Mouse (Mus musculus) embryonic facial prominence, embryonic 14.5 days (tissue): ENCODE results near the gene Rcc1. TPM values are rescaled to one million over a fixed set of nuclear protein-coding genes. Genes with fewer than 3 reads are reported as not detected.

Source experiments
- ATAC-seq: fragments of 200-750 bp; cut with Nextera tagmentation; 2 replicates; pipeline ENCODE4 v1.8.0; 2017; ENCODE audit warnings: low read depth, moderate number of reproducible peaks, moderate TSS enrichment
- DNase-seq: peaks from one replicate; pipeline ENCODE4 v3.0.0-alpha.2; 2015; ENCODE audit warnings: low spot score
- H3K27ac ChIP-seq: fragments of 300-500 bp; sonication (generic); replicated peaks from 2 replicates; pipeline ENCODE4 v1.5.1; 2014; ENCODE audit warnings: low read depth, mild to moderate bottlenecking, low read length, moderate library complexity
- H3K27me3 ChIP-seq: fragments of 300-500 bp; sonication (generic); replicated peaks from 2 replicates; pipeline ENCODE4 v1.6.1; 2014; ENCODE audit warnings: low read length; ENCODE audit not compliant: control insufficient read depth, insufficient read depth
- H3K36me3 ChIP-seq: fragments of 300-500 bp; sonication (generic); 2 replicates; pipeline ENCODE4 v1.6.1; 2014; ENCODE audit warnings: low read length, mixed read lengths; ENCODE audit not compliant: control insufficient read depth, insufficient read depth
- H3K4me1 ChIP-seq: fragments of 300-500 bp; sonication (generic); 2 replicates; pipeline ENCODE4 v1.6.1; 2014; ENCODE audit warnings: antibody characterized with exemption, low read length; ENCODE audit not compliant: control insufficient read depth, insufficient read depth
- H3K4me2 ChIP-seq: fragments of 300-500 bp; sonication (generic); 2 replicates; pipeline ENCODE4 v1.6.1; 2014; ENCODE audit warnings: low read depth, mild to moderate bottlenecking, low read length, moderate library complexity, mixed read lengths
- H3K4me3 ChIP-seq: fragments of 300-500 bp; sonication (generic); 2 replicates; pipeline ENCODE4 v1.5.1; 2014; ENCODE audit warnings: low read depth, mild to moderate bottlenecking, low read length
- H3K9ac ChIP-seq: fragments of 300-500 bp; sonication (generic); 2 replicates; pipeline ENCODE4 v1.6.1; 2014; ENCODE audit warnings: low read depth, mild to moderate bottlenecking, low read length, moderate library complexity, mixed read lengths
- H3K9me3 ChIP-seq: fragments of 300-500 bp; sonication (generic); 2 replicates; pipeline ENCODE4 v1.6.1; 2016; ENCODE audit warnings: low read length; ENCODE audit not compliant: control insufficient read depth
- WGBS: fragments of 180-500 bp; shearing (Covaris S2); extraction: QIAGEN DNeasy Blood & Tissue Kit; methylation state at CpG from one replicate; pipeline ENCODE4 v1.1.7; 2014; 5-methylcytosine and 5-hydroxymethylcytosine counted together
- polyA plus RNA-seq: library from polyadenylated mRNA; unstranded; fragments of >200 nt; fragmentation: Nextera tagmentation; extraction: Ambion mirVana; gene quantifications from 2 replicates; pipeline ENCODE4 v1.2.1, GENCODE M21; 2014

The Rcc1 gene
- polyA plus RNA-seq, 1 experiment from 2014 or later: 40.4 TPM

- 82% methylated on average over 3 of the region's 3 CpGs for WGBS
- H3K9me3 ChIP-seq: no peaks in the 10 kb centered on the region
- no peaks in the 10 kb centered on the region for H3K27me3 ChIP-seq
- DNase-seq: no peak
- H3K27ac ChIP-seq: no peak overlapping the region
- H3K4me2 ChIP-seq: no peak overlapping the region
- H3K9ac ChIP-seq: no peak overlapping the region
- peaks cover 32% of the 10 kb centered on the region for H3K36me3 ChIP-seq
- H3K4me3 ChIP-seq: no peak overlapping the region
- ATAC-seq: no peak
- H3K4me1 ChIP-seq: peaks cover 13% of the 10 kb centered on the region
Measured at GRCm38 (mm10) chr4:132341451-132341850, 12.0 kb downstream of the Rcc1 start.

- Histone ChIP-seq H3K4me1 (0 out of 2 replicates have a peak, but pooled peaks cover 3% of the 10 kb centered on the region), H3K9ac (no peak overlapping the region), H3K4me2 (no peak overlapping the region), H3K36me3 (peaks cover 56% of the 10 kb centered on the region), H3K27me3 (no peaks in the 10 kb centered on the region), H3K4me3 (no peak overlapping the region), H3K27ac (no peak overlapping the region), H3K9me3 (no peaks in the 10 kb centered on the region)
- no peak for DNase-seq
- 97% methylated on average over 13 of the region's 13 CpGs for WGBS
- no peak for ATAC-seq
Measured at GRCm38 (mm10) chr4:132338943-132339342, 14.5 kb downstream of the Rcc1 start.

DNA sequence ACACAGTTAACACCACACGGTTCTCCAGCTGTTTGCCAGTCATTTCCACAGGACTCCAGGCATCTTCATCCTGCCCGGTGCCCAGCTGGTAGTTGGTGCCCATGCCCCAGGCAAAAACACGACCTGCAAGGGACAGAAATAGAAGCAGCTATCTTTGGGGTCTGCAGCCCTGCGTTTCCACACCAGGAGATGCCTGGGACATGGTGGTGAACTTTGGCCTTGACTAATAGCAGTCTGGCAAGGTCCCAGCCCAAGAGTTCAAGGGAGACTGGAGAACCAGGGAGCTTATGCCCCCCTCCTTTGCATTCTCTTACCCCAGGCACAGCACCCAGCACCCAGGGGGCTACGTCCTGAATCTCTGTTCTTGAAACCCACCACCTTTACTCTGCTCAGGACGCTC lies 20.5 kb downstream of the Rcc1 start:
- DNase-seq (no peak), ATAC-seq (no peak)
- Histone ChIP-seq H3K27me3 (no peaks in the 10 kb centered on the region), H3K9me3 (no peaks in the 10 kb centered on the region), H3K4me2 (no peak overlapping the region), H3K4me3 (no peak overlapping the region), H3K36me3 (peaks cover 63% of the 10 kb centered on the region), H3K9ac (no peak overlapping the region), H3K4me1 (peaks cover 13% of the 10 kb centered on the region), H3K27ac (no peak overlapping the region)
- WGBS: 82% methylated on average over 6 of the region's 6 CpGs

DNA sequence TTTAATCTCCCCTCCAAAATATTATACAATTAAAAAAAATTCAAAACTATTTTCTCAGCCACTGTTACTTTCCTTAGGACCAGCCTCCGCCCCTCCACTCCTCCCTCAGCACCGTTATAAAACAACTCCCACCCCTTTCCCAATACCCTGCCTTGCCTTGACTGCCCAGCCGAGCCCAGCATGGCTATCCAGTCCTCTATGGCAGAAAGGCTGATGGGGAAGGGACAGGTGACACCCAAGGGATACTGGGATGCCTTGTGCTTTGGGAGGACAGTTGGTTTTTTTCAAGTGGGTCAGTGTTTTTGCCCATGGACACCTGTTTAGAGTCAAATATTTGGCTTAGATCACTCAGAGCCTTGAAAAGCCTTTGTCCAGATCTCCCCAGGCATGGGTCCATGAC lies 21.4 kb downstream of the Rcc1 start:
- Histone ChIP-seq H3K27ac (no peak overlapping the region), H3K4me3 (no peak overlapping the region), H3K36me3 (peaks cover 55% of the 10 kb centered on the region), H3K9me3 (no peaks in the 10 kb centered on the region), H3K9ac (no peak overlapping the region), H3K4me1 (peaks cover 13% of the 10 kb centered on the region), H3K4me2 (no peak overlapping the region), H3K27me3 (no peaks in the 10 kb centered on the region)
- DNase-seq: no peak
- ATAC-seq: no peak
- WGBS: 86% methylated on average over 3 of the region's 3 CpGs

DNA sequence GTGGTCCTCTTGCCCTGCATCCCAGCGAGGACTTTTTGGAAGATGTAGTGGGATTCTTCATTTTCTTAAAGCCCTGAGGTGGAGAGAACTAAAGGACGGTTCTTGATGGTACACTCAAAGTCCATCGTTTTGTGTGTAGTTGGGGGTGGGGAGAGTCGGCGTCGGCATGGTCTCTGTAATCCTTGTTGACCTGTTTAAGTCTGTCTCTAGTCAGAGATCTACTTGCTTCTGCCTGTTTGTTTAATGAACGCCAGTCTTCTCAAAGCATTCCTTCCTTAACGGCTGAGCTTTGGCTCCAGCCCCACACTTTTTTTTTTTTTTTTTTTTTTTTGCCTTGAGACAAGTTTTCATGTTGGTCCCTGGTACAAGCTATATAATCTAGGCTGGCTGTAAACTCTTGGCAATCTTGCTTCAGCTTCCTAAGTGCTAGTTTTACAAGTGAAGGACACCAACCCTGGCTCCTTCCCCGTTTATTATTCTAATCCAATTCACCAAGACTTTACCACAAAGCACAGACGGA lies 23.5 kb downstream of the Rcc1 start:
- Histone ChIP-seq H3K27me3 (no peaks in the 10 kb centered on the region), H3K4me1 (peaks cover 13% of the 10 kb centered on the region), H3K27ac (peak overlapping the region; percentile 66), H3K9me3 (no peaks in the 10 kb centered on the region), H3K4me2 (peak overlapping the region; percentile 83), H3K36me3 (peaks cover 55% of the 10 kb centered on the region), H3K4me3 (peak overlapping the region; percentile 79), H3K9ac (peak overlapping the region; percentile 89)
- WGBS: 9% methylated on average over 10 of the region's 10 CpGs
- no peak for DNase-seq
- peak; percentile 6; the same call in 1 of the 2 replicates for ATAC-seq

DNA sequence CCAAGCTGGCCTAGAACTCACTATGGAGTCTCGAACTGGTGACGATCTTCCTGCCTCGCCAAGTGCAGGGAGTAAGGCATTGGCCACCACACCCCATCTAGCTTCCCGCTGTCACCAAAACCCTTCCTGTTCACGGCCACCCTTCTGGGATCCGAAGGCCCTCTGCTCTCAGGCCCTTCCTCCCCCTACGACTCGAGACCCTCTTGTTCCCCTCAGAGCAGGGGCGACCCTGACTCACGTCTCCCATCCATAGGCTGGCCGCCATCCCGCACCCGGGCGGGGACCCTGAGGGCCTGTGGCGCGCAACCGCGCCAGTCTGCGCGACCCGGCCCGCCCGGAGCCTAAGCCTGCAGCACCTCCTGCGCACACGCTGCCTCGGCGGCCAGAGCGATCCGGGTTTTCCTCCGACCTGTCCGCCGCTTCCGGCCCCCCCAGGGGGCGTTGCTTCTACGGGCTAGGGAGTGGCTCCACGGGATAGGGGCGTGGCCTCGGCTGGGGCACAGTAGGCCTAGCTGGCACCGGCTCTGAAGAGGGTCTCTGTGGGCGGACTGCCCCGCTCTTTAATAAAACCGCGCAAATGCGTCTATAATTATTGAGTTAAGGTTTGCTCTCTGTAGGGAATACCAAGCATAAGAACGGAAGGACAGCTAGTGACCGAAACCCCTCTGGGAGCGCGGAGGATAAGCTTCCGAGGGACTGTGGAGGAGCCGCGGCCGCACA lies 24.1 kb downstream of the Rcc1 start, which contains the start of gene Trnau1ap:
TSS of gene Trnau1ap (minus strand) at position 424 of the 720 bp plus-strand sequence.
- H3K36me3 ChIP-seq: peaks cover 55% of the 10 kb centered on the region
- WGBS: under 1% methylated on average over 48 of the region's 52 CpGs
- DNase-seq: peak; percentile 97
- no peaks in the 10 kb centered on the region for H3K9me3 ChIP-seq
- H3K4me1 ChIP-seq: peaks cover 13% of the 10 kb centered on the region
- ATAC-seq: peak; percentile 96
- H3K27ac ChIP-seq: peak within 1 kb of the TSS; percentile 66
- H3K9ac ChIP-seq: peak within 1 kb of the TSS; percentile 89
- H3K27me3 ChIP-seq: no peaks in the 10 kb centered on the region
- peak within 1 kb of the TSS; percentile 79 for H3K4me3 ChIP-seq
- H3K4me2 ChIP-seq: peak within 1 kb of the TSS; percentile 83

GRCm38 (mm10) chr4:132328391-132328982 lies 24.9 kb downstream of the Rcc1 start:
- no peak for ATAC-seq
- Histone ChIP-seq H3K27ac (peak overlapping the region; percentile 66; the same call in 1 of the 2 replicates), H3K9me3 (no peaks in the 10 kb centered on the region), H3K36me3 (peaks cover 55% of the 10 kb centered on the region), H3K9ac (peak overlapping the region; percentile 89), H3K4me3 (peak overlapping the region; percentile 79), H3K4me1 (peaks cover 13% of the 10 kb centered on the region), H3K27me3 (no peaks in the 10 kb centered on the region), H3K4me2 (peak overlapping the region; percentile 83)
- DNase-seq: no peak
- 44% methylated on average over 14 of the region's 14 CpGs for WGBS

DNA sequence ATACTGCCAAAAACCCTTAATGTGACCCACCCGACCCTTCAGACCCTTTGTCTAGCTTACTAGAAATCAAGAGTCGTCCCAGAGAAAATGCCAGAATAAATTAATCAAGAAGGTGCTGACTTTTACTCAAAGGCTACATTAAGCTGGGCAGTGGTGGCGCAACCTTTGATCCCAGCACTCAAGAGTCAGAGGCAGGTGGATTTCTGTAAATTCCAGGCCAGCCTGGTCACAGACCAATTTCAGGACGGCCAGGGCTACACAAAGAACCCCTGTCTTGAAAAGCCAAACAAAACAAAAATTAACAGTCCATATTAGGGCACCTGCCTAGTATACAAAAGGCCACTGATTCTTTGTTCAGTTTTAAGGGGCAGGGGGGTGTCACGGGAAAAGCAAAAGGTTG lies 26.9 kb downstream of the Rcc1 start:
- Histone ChIP-seq H3K9ac (no peak overlapping the region), H3K9me3 (no peaks in the 10 kb centered on the region), H3K4me1 (peaks cover 13% of the 10 kb centered on the region), H3K27me3 (no peaks in the 10 kb centered on the region), H3K4me2 (no peak overlapping the region), H3K36me3 (peaks cover 54% of the 10 kb centered on the region), H3K4me3 (no peak overlapping the region), H3K27ac (no peak overlapping the region)
- WGBS: 70% methylated on average over 5 of the region's 5 CpGs
- DNase-seq (no peak), ATAC-seq (no peak)
